Mouse (Mus musculus) myocyte (in vitro differentiated cells): ENCODE results near the gene Clic3.

Experiments used
- CEBPB ChIP-seq: IDR thresholded peaks from 2 replicates; pipeline ENCODE4 v1.6.1; 2011; ENCODE audit warnings: mild to moderate bottlenecking, moderate library complexity; ENCODE audit not compliant: poor library complexity, insufficient read depth, severe bottlenecking
- MAX ChIP-seq: IDR thresholded peaks from one replicate; pipeline ENCODE4 v1.6.1; 2011; ENCODE audit warnings: low read depth, mild to moderate bottlenecking, control low read depth
- MYOD1 ChIP-seq, 3 experiments: IDR thresholded peaks; one replicate each; pipeline ENCODE4 v1.6.1; 2011; ENCODE audit warnings: control low read depth in 2 of 3, low read depth in 2 of 3, mild to moderate bottlenecking in 2 of 3, moderate library complexity in 1 of 3; ENCODE audit not compliant: insufficient read length in 2 of 3, control insufficient read depth in 1 of 3
- POLR2A ChIP-seq: IDR thresholded peaks from one replicate; pipeline ENCODE4 v1.6.1; 2011; ENCODE audit warnings: low read depth, mild to moderate bottlenecking, control low read depth, moderate library complexity; ENCODE audit not compliant: insufficient read length
- POLR2AphosphoS2 ChIP-seq: IDR thresholded peaks from one replicate; pipeline ENCODE4 v1.6.1; 2011; ENCODE audit warnings: low read depth, control low read depth; ENCODE audit not compliant: insufficient read length

GRCm38 (mm10) chr2:25472550-25472949 lies 15.9 kb downstream of the Clic3 start:
- TF ChIP-seq POLR2A, result no peak
- TF ChIP-seq MAX, result no peak
- no peak for TF ChIP-seq POLR2AphosphoS2
- TF ChIP-seq MYOD1 (IDR thresholded peaks at IDR 0.05; ENCODE audit: control insufficient read depth in 1 of 3, insufficient read length in 2 of 3, low read depth in 2 of 3), result no peak
- no peak for TF ChIP-seq CEBPB
